Mouse (Mus musculus) C2C12 (cell line): Measurements from ENCODE around the gene Ereg.

Source experiments
- CTCF ChIP-seq: IDR thresholded peaks from one replicate; pipeline ENCODE4 v1.5.1; 2011; ENCODE audit not compliant: control insufficient read depth, insufficient read depth, insufficient read length
- MAX ChIP-seq: IDR thresholded peaks from one replicate; pipeline ENCODE4 v1.6.1; 2011; ENCODE audit warnings: mild to moderate bottlenecking, control low read depth
- MYOG ChIP-seq: IDR thresholded peaks from one replicate; pipeline ENCODE4 v1.6.1; 2011; ENCODE audit not compliant: control insufficient read depth, insufficient read length; ENCODE audit errors: extremely low read depth
- USF1 ChIP-seq: IDR thresholded peaks from one replicate; pipeline ENCODE4 v1.6.1; 2011; ENCODE audit warnings: low read depth, mild to moderate bottlenecking, control low read depth, moderate library complexity

DNA sequence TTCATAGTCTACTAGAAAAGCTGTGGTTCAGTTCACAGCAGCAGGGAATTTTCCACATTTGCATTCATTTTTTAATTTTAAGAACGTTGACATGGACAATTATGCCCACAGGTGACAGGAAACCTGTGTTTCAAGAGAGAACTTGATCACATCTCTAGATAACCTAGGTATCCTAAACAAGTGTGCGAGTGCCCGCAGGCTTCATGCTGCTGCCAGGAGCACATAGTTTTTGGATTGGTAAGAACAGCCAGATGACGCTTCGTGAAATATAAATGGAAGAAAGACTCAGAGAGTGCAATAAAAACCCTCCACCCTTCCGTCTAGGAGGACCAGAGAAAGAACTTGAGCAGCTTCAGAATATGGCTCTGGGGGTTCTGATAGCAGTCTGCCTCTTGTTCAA lies 47.3 kb upstream of the Ereg start, which contains the start of gene Epgn:
- TF ChIP-seq CTCF (no peak), MYOG (no peak), MAX (no peak), USF1 (no peak)
